Mouse (Mus musculus): ENCODE data around the gene Akap6.

Akap6 gene

GRCm38 (mm10) chr12:52699146-52699545, at the start of gene Akap6:
Akap6 (plus strand) TSS chr12:52699383.
- peak; percentile 72 for DNase-seq

DNA sequence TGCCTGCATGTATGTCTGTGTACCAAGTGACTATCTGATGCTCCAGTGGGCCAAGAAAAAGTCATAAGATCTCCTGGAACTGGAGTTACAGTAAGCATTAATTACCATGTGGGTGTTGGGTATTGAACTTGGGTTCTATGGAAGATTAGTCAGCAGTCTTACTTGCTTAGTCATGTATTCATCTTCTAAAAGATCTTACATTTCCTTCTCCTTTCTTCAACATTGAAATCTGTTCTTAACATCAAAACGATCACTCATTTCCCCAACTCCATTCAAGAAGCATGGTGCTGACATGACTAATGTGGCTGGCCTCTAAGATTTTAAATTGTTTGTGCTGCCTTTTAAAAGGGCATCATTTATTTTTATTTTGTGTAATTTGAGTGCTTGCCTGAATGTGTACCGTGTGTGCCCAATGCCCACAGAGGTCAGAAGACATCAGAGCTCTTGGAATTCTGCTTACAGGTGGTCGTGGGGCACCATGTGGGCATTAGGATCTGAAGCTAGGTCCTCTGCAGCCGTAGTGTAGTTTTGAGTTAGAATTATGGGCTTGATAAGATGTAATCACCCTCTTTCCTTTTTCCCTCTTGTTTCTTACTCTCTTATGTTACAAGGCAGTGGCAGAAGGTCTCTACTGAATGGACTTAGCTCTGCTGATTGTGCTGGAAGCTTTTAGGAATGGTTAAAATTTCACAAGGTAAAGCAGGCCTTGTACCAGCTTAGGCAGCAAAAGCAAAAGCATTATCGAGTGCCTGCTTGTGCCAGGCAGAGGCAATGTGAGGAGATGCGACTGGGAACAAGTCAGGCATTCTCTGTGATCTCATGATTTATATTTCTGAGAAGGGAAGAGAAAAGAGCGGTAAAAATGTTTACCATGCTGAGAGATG, 36.0 kb upstream of the Akap6 start:
- DNase-seq = no peak

GRCm38 (mm10) chr12:52664944-52665343, 34.2 kb upstream of the Akap6 start:
- DNase-seq = no peak

GRCm38 (mm10) chr12:52671436-52671835, 27.7 kb upstream of the Akap6 start:
- DNase-seq = no peak

GRCm38 (mm10) chr12:52671943-52672342, 27.2 kb upstream of the Akap6 start:
- DNase-seq = no peak

DNA sequence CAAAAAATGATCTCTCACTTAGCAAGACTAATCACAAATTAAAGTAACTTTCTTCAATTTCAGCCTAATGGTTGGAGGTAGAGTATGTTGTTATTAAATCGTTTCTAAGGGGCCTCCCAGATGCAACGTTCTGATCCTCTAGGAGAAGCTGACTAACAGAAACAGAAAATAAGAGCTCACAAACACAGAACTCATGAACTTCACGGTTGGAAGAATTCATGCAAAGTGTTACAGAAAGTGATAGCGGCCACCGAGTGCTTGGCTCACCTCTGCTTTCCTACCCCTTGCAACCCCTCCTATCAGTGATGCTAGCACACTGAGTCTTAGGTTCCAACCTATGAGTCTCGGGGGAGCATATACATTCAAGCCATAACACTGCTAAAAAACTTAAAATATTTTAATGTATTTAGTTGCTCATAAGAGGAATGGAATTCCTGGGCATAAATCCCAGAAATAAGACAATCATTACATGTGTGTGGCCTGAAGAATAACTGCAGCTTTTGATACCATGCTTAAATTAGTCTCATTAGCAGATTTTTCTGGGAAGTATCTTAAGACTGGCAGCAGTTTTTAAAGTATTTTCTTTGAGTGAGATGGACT, 25.7 kb upstream of the Akap6 start:
- no peak for DNase-seq

DNA sequence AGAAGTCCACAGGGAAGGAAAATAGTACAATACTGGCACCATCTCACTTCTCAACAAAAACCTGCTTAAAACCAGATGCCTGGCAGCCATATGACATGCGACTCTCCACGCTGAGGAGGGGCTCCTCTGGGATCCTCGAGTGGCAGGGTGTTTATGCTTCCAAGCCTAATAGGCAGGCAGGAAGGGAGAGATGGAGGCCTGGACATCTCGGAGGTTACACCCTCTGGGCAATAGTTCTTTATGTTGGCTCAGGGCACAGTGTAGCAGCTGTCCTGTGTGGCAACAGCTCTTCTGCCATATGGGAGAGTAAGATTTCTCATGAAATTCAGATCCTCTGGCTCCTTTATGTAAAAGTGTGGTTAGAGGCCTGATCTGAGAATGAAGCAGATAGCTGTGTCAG, 24.2 kb upstream of the Akap6 start:
- no peak for DNase-seq

GRCm38 (mm10) chr12:52687355-52687754, 11.8 kb upstream of the Akap6 start:
- DNase-seq = no peak

DNA sequence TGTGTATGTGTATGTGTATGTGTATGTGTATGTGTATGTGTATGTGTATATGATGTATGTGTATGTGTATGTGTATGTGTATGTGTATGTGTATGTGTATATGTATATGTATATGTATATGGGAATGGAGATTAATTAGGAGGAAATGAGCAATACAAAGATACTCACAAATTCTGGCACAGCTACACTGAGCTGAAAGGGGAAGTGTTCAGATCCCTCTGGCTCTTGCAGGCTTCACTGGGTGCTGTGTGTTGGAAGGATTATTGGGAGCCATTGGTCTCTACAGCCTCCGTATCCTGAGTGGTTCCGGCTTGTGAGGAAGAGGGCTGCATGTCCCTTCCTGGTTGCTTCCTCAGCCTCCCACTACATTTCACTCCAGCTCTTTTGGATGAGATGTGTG, 10.5 kb upstream of the Akap6 start:
- no peak for DNase-seq

DNA sequence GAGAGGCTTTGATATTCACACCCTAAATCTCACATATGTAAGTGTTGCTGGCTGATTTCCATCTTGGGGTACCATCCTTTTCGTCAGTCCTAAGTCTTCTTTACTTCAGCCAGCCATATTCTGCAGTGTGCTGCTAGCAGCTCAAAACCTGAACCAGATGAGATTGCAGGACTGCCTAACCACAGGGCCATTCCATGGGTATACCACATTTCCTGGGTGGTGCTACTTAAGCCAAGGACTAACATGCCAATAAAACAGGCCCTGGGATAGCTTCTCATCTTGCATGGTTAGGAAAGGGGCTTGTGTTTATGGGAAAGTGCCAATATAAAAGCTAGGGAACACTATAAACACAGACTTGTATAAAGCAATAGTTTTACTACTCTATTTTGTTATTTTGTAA, 7.6 kb upstream of the Akap6 start:
- DNase-seq = no peak

GRCm38 (mm10) chr12:52692290-52692974, 6.8 kb upstream of the Akap6 start:
- DNase-seq = no peak

DNA sequence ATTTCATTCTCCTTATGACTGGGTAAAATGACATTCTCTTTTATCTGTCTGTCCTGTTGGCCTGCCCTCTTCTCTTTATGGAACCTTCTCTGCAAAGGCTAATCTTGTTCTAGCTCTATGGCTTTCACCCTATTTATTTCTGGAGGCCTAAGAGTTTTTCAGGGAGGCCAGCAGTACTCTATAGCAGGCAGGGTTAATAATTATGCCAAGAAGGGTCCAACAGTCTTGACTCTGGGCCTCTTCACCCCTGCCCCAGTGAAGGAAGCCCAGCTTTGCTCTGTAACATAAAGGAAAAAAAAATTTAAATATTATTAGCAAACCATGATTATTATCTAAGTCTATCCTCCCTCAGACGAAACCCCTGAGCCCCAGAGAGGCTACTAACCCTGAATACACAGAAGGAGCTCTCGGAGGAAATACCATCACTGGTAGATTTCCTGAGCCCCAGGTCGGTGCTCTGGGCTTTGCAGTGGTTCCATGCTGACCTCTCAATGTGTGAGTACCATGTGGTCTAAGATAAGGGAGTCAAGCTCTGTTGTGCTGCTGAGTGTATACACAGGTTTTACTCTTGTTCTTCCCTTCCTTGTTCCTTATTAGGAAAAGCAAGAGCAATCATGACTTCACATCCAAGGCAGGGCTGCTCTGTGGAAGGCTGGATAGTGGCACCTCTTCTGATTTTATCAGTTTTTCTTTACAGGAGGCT, 1.6 kb upstream of the Akap6 start:
- DNase-seq = no peak

GRCm38 (mm10) chr12:52698276-52698930, 780 bp upstream of the Akap6 start:
- DNase-seq = peak; percentile 18

DNA sequence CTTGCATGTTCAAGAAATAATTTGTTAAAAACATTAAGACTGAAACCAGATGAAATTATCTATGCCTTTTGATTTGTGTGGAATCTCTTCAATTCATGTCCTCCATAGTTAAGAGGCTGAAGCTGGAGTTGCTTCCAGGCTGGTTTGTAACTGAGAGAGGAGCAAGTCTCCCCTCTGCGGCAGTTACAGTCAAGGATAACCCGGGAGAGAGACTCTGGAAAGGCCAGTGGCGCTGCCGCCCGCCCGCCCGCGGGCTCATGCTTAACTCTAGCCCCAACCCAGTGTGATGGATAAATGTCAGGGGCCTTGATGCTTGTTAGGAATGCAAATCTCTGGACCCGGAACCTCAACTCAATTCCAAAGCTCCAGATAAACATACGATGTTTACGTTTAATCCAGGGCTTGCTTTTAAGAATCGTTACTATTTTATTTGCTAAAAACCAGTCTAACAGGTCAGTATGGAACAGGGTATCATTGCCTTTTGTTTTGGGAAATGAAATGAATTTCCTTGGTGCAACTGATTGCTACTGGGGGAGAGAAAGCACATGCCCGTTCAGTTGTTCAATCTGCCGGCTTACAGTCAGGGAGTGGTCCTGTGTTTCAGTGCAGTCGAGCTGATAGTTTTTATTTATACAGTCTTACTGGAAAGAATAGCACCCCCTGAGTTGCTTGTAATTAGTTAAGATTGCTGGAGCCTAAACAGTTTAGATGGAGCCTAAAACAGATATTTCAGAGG, 946 bp downstream of the Akap6 start:
- DNase-seq = peak; percentile 38

GRCm38 (mm10) chr12:52700697-52701191, 1.6 kb downstream of the Akap6 start:
- DNase-seq = peak; percentile 35

DNA sequence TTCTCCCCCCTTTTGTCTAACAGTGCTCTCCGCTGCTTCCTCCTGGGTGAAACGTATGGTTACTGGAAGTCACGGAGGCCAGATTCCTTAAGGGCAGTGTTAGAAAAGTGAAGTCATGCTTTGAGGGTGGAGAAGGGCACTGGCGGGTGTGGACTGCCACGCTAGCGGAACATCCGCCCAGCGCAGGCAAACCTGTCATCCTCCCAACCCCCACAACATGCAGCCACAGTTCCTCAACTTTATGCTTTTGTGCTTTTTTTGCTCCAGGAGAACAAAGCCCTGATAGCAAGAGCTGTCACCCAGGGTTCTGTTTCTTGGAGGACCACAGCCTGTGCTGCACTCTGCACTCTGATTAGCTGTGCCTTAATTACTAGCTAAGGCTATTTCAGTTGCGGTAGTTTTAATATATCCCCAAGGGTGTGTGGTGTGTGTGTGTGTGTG, 2.0 kb downstream of the Akap6 start:
- peak; percentile 24 for DNase-seq

- no peak for DNase-seq
These were observed 3.3 kb downstream of the Akap6 start for GRCm38 (mm10) chr12:52702368-52702967.

GRCm38 (mm10) chr12:52704081-52704480, 4.9 kb downstream of the Akap6 start:
- DNase-seq = no peak

DNA sequence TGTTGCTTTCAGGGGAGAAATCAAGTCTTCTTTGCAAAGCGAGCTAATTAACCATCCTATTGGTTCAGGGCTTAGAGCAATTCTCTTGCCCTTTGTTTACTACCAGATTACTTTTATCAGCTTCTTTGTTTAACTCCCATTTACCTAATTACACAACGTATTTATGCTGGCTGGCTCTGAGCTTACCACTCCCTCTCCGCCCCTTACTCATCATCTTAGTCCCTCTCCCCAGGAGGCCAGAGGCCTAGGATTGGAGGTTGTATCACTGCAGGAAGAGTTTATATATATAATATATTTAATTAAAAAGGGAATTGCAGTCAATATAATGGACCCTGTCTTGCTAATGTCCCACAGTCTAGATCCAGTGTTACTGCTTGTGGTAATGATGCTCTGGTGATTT, 5.6 kb downstream of the Akap6 start:
- DNase-seq = no peak

DNA sequence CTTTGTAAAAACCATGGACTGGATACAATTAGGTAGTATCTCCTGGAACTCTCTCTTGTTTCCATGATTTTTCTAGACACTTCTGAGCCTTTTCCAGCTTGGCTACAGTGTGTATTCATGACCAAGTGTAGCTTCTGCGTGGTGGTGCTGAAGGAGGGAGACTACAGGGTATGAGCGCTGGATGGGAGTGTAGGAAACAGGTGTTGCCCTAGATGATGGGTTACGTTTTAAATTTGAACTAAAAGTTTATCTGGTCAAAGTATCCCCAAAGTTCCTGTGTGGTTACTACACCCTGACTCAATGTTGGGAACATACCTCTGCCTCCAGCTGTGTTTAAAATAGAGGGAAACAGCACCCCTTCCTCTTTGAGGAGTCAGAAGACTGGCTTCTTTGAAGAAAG, 12.2 kb downstream of the Akap6 start:
- no peak for DNase-seq
